Mouse (Mus musculus) bone marrow, adult 2 months (tissue): ENCODE results near the gene Zfp579. TPM values are rescaled to one million over a fixed set of nuclear protein-coding genes. Genes with fewer than 3 reads are reported as not detected.

Experiments
- H3K27ac ChIP-seq: fragments of 200-500 bp; 2 replicates; pipeline ENCODE4 v1.5.1; 2012; ENCODE audit warnings: low read depth, mild to moderate bottlenecking, control low read depth, inconsistent platforms, low read length; ENCODE audit not compliant: control insufficient read depth, poor library complexity, insufficient read depth
- H3K4me1 ChIP-seq: fragments of 200-500 bp; 2 replicates; pipeline ENCODE4 v1.6.1; 2011; ENCODE audit warnings: low read length; ENCODE audit not compliant: control insufficient read depth, insufficient read depth
- H3K4me3 ChIP-seq: fragments of 200-500 bp; replicated peaks from 2 replicates; pipeline ENCODE3; 2011; ENCODE audit warnings: mild to moderate bottlenecking, low read depth, low read length, control low read depth; ENCODE audit not compliant: control insufficient read depth
- CTCF ChIP-seq: fragments of 200-500 bp; IDR thresholded peaks from 2 replicates; pipeline ENCODE4 v1.5.1; 2011; ENCODE audit warnings: low read length, control low read depth; ENCODE audit not compliant: control insufficient read depth, insufficient read depth
- POLR2A ChIP-seq: fragments of 200-500 bp; IDR thresholded peaks from 2 replicates; pipeline ENCODE4 v1.6.1; 2011; ENCODE audit warnings: low read depth, mild to moderate bottlenecking, control low read depth, low read length, borderline replicate concordance; ENCODE audit not compliant: control insufficient read depth
- WGBS: fragments of 180-500 bp; shearing (Covaris S2); methylation state at CpG from one replicate; pipeline ENCODE4 v1.1.7; 2018; 5-methylcytosine and 5-hydroxymethylcytosine counted together
- polyA plus RNA-seq: library from polyadenylated mRNA; stranded (reverse); fragments of >200 nt; gene quantifications from 2 replicates; pipeline ENCODE4 v1.2.4, GENCODE M21; 2011; ENCODE audit warnings: low replicate concordance; ENCODE audit not compliant: missing spikeins, insufficient read depth, insufficient read length

Zfp579 gene
- polyA plus RNA-seq, 1 experiment: 44.8 TPM

DNA sequence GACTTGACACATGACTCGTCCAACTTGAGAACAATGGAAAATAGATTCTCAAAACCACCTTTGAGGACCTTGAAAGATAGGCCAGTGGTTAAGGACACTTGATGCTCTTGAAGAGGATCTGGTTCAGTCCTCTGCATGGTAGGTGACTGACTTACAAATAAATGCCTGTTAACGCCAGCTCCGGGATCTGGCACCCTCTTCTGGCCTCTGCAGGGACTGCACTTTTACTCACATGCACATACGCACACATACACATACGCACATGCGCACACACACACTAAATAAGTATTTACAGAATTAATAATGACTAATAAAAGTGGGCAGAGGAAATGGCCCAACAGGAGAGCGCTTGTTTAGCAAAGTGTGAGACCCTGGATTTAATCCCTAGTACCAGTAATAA, 19.1 kb downstream of the Zfp579 start:
- Histone ChIP-seq H3K27ac (no peak overlapping the region), H3K4me3 (no peak overlapping the region), H3K4me1 (no peaks in the 10 kb centered on the region)
- TF ChIP-seq POLR2A (no peak), CTCF (peak; percentile 15; the same call in 1 of the 2 replicates)
- 88% methylated on average over 7 of the region's 7 CpGs for WGBS

DNA sequence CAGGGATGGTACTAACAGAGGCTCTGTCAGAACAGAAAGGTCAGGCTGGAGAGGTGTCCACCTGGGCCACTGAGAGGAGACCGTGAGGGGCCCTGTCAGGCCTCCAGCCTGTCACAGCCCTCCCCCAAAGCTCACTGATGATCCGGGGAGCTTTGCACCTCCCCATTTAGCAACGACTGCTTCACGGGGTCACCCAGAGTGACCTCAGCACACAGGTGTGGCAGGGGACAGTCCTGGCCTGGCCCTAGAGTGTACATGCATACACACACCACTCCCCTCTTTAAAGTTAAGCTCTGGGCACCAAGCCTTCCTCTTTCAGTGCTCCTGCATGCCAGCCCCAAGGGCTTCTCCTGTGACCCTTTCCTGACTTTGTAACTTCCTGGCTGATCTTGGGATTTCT, 20.5 kb downstream of the Zfp579 start:
- Histone ChIP-seq H3K27ac (no peak overlapping the region), H3K4me3 (no peak overlapping the region), H3K4me1 (no peaks in the 10 kb centered on the region)
- TF ChIP-seq POLR2A (no peak), CTCF (no peak)
- WGBS: 67% methylated on average over 4 of the region's 4 CpGs

DNA sequence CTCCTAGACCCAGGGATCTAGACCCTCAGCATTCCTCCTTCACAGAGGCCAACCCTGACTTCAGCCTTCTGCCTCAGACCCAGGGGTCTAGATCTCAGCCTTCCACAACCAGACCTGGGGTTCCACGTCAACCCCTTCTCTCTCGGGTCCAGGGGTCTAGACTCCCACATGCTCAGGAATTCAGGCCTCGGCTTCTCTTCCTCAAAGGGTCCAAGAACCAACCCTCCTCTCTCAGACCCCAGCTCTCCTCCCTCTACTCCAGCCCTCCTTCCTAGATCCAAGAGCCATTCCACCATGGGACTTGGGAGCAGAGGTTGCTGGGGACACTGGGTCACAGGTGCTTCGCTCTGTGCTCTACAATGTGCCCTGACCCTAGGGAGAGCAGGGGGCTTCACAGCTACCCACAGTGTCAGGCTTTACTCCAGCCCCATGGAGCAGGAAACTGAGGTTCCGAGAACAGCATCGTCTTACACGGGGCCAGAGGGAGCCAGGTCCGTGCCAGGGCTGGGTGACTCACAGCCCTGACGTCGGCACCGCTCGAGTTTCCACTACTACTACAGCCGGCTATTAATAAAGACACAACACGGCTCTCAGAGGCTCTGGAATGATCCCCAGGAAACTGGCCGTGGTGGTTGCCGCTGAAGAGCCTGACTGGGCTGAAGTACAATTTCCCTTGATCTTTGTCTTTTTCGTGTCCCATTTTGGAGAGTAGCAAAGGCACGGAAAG, 23.5 kb downstream of the Zfp579 start:
- Histone ChIP-seq H3K4me3 (no peak overlapping the region), H3K4me1 (no peaks in the 10 kb centered on the region), H3K27ac (no peak overlapping the region)
- TF ChIP-seq POLR2A: no peak
- WGBS: 45% methylated on average over 18 of the region's 18 CpGs

DNA sequence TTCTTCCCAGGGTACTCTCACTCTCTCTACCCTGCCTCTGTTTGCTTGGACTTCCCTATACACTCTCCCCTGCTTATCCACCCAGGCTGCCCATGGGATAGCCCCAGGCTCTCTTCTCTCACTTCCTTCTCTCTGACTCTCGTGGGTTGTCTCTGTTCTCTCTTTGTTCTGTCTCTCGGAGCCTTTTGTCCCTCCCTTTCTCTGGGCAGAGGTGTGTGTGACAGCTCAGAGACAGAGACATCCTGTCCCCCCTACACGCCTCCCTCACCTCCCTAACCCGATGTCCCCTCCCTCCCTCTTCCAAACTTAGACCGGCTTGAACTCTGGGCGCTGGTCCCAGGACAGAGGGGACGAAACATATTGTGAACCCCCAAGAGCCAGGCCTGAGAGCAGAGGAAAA, 24.2 kb downstream of the Zfp579 start:
- H3K4me3 ChIP-seq: no peak overlapping the region
- no peak overlapping the region for H3K27ac ChIP-seq
- H3K4me1 ChIP-seq: no peaks in the 10 kb centered on the region
- WGBS: 22% methylated on average over 7 of the region's 7 CpGs
- TF ChIP-seq CTCF: no peak
- no peak for TF ChIP-seq POLR2A

DNA sequence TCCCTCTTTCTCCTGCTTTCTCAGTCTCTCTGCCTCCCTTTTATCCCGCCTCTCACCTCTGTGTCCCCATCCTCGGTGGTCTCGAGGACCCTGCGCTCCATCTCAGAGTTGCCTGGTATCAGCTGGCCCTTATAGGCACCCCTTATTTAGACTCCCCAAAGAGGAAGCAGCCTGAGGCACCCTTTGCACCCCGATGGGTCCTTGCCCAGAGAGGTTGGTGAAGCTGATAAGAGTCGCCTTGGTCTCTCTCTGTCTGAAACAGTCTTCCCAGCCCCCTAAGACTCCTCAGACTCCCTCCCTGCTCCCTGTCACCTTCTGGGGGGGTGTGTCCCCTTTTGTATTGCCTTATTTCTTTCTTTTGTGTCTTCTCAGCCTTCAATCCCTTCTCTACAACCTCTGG, 24.9 kb downstream of the Zfp579 start, which contains the start of gene Sbk3:
Gene Sbk3, minus strand, starts transcription at position 101 of the 400 bp plus-strand sequence.
- WGBS: 29% methylated on average over 6 of the region's 6 CpGs
- H3K27ac ChIP-seq: no peak within 1 kb of the TSS
- no peaks in the 10 kb centered on the region for H3K4me1 ChIP-seq
- no peak for TF ChIP-seq CTCF
- no peak for TF ChIP-seq POLR2A
- no peak within 1 kb of the TSS for H3K4me3 ChIP-seq

DNA sequence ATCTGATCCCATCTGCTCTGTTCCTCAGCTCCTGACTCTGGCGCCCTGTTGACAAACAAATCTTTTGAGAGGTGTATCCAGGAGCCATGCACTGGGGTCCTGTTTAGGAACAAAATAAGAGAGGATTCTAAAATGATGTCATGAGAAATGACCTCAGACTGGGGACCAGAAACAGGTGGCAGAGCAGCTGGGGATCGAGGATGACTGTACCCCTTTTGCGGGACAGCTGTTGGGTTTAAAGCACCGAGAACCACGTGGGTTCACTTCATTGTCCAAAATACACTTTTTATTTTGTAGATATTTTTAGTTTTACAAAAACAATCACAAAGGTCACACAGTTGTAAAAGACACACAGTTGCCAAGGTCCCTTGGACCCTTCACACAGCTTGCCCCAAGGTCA, 31.0 kb downstream of the Zfp579 start:
- WGBS: 71% methylated on average over 5 of the region's 5 CpGs
- Histone ChIP-seq H3K4me1 (no peaks in the 10 kb centered on the region; the same call in 1 of the 2 replicates), H3K27ac (no peak overlapping the region), H3K4me3 (no peak overlapping the region)
- TF ChIP-seq CTCF (no peak), POLR2A (no peak)

DNA sequence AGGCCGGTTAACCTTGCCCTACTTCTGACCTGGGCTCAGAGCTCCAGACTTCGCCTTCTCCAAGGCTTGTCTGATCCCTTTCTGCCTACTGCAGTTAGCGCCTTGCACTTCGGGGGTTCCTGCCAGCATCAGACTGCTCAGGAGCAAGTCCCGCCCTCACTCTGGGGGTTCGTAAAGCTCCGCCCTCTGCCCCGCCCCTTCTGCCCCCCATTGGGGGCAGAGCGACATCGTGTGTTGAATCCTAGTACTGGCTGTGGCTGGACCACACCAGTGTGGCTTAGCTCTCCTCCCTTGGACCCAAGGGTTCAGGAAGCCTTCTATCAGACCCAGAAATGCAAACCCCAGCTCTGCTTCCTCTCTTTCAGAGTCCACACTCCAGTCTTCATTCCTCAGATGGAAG, 31.7 kb downstream of the Zfp579 start, which contains the start of gene Sbk2:
Gene Sbk2, minus strand, starts transcription at position 135 of the 400 bp plus-strand sequence.
- Histone ChIP-seq H3K4me1 (no peaks in the 10 kb centered on the region; the same call in 1 of the 2 replicates), H3K27ac (no peak within 1 kb of the TSS), H3K4me3 (no peak within 1 kb of the TSS)
- 1% methylated on average over 10 of the region's 10 CpGs for WGBS
- TF ChIP-seq POLR2A (no peak), CTCF (peak; percentile 53; the same call in 1 of the 2 replicates)

DNA sequence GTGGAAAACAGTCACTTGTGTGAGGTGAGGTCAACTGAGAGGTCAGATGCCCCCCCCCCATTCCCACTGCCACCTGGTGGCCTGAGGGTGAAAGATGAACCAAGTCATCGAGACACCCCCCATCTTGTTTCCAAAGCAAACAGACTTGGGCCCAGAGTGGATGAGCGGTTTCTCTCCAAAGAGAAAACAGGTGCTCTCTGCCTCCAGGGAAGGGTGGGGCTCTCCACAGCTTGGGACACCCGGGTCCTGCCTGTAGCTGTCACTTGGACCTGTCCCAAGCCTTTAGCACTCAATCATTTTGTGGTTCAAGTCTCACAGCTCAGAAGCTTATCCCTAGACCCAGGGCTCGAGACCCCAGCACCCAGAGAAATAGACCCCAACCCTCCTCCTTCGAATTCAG, 32.4 kb downstream of the Zfp579 start:
- TF ChIP-seq CTCF: no peak
- TF ChIP-seq POLR2A: no peak
- no peaks in the 10 kb centered on the region; the same call in 1 of the 2 replicates for H3K4me1 ChIP-seq
- WGBS: 59% methylated on average over 5 of the region's 5 CpGs
- no peak overlapping the region for H3K27ac ChIP-seq
- no peak overlapping the region for H3K4me3 ChIP-seq

DNA sequence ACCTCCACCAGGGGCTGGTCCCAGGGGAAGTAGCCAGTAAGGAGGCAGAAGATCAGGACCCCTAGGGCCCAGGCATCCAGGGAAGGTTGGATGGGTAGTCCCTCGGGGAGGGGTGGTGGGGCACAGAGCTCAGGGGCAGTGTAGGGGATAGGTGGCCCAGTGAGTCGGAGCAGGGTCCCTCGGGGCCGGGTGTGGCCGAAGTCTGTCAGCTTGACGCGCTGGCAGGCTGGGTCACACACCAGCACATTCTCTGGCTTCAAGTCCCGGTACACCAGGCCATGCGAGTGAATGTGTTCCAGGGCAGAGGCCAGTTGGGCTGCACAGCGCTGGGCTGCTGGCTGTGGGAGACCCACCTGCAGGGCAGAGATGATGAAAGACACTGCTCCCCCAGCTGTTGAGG, 38.6 kb downstream of the Zfp579 start:
- 82% methylated on average over 10 of the region's 10 CpGs for WGBS
- H3K4me3 ChIP-seq: no peak overlapping the region
- TF ChIP-seq POLR2A (no peak), CTCF (no peak)
- no peaks in the 10 kb centered on the region for H3K4me1 ChIP-seq
- no peak overlapping the region for H3K27ac ChIP-seq
